Mouse (Mus musculus) adrenal gland, postnatal 14 days (tissue): ENCODE data around the gene Ilkap. TPM values are rescaled to one million over a fixed set of nuclear protein-coding genes. Genes with fewer than 3 reads are reported as not detected.

Experiments
- DNase-seq: peaks from one replicate; pipeline ENCODE4 v3.0.0; 2021; ENCODE audit warnings: mixed read lengths
- total RNA-seq: library from RNA; stranded (reverse); gene quantifications from 2 replicates; pipeline ENCODE4 v1.2.3, GENCODE M21; 2021

Gene Ilkap
- total RNA-seq, 1 experiment from 2014 or later, result 99.4 TPM

GRCm38 (mm10) chr1:91362113-91362512 is 36.5 kb downstream of the Ilkap start:
- no peak for DNase-seq

GRCm38 (mm10) chr1:91356105-91356504 is 42.5 kb downstream of the Ilkap start:
- no peak for DNase-seq

GRCm38 (mm10) chr1:91352277-91352676 is 46.3 kb downstream of the Ilkap start:
- DNase-seq, result no peak

- DNase-seq, result no peak
Measured at GRCm38 (mm10) chr1:91351249-91351648, 47.4 kb downstream of the Ilkap start.

- DNase-seq, result no peak
Measured at GRCm38 (mm10) chr1:91350841-91351240, 47.8 kb downstream of the Ilkap start, which contains the start of gene Klhl30. Gene Klhl30 (plus strand): TSS chr1:91351016.

GRCm38 (mm10) chr1:91346892-91347291 is 51.7 kb downstream of the Ilkap start:
- DNase-seq, result peak; percentile 79

GRCm38 (mm10) chr1:91344921-91345685 is 53.5 kb downstream of the Ilkap start:
- peak; percentile 51 for DNase-seq

GRCm38 (mm10) chr1:91344001-91344400 is 54.6 kb downstream of the Ilkap start:
- no peak for DNase-seq

GRCm38 (mm10) chr1:91337355-91337754 is 61.3 kb downstream of the Ilkap start:
- no peak for DNase-seq

GRCm38 (mm10) chr1:91333582-91333981 is 65.0 kb downstream of the Ilkap start:
- DNase-seq, result no peak

- no peak for DNase-seq
Measured at GRCm38 (mm10) chr1:91332102-91332501, 66.5 kb downstream of the Ilkap start.

GRCm38 (mm10) chr1:91325488-91326042 is 73.0 kb downstream of the Ilkap start:
- no peak for DNase-seq

- DNase-seq, result no peak
Measured at GRCm38 (mm10) chr1:91324646-91325045, 74.0 kb downstream of the Ilkap start.

Other genes with a start within 250 kb of the Ilkap start
- gene Ramp1, start 219.0 kb downstream of the Ilkap start, total RNA-seq, result 8.0 and 9.5 TPM in 2 replicates
- gene Ube2f, start 148.5 kb downstream of the Ilkap start, total RNA-seq, result 70.5 and 85.1 TPM in 2 replicates
- gene Scly, start 100.5 kb downstream of the Ilkap start, total RNA-seq, result 19.2 and 22.6 TPM in 2 replicates
- gene Espnl, start 76.7 kb downstream of the Ilkap start, total RNA-seq, result 0.08 TPM in 1 of 2 replicates, not detected in the other
- gene Klhl30, start 47.8 kb downstream of the Ilkap start, total RNA-seq, result 0.37 and 0.71 TPM in 2 replicates
- gene Erfe, start 32.4 kb downstream of the Ilkap start, total RNA-seq, result 7.3 and 9.1 TPM in 2 replicates
- gene Hes6, start 15.2 kb upstream of the Ilkap start, total RNA-seq, result 182 and 223 TPM in 2 replicates
- gene Per2, start 60.5 kb upstream of the Ilkap start, total RNA-seq, result 38.3 and 42.3 TPM in 2 replicates
- gene Traf3ip1, start 95.8 kb upstream of the Ilkap start, total RNA-seq, result 12.3 and 12.6 TPM in 2 replicates
- 20.6 and 21.7 TPM in 2 replicates for gene Asb1, start 141.7 kb upstream of the Ilkap start, total RNA-seq